Mouse (Mus musculus): ENCODE results near the gene Slc7a15.
A peak's percentile ranks its signal among the peaks of the same experiment; 100 is the strongest.
"Not testable (repeated sequence)": the region's sequence is repeated elsewhere in the genome, so short reads cannot be mapped to it uniquely, and the experiment has no call there.

DNA sequence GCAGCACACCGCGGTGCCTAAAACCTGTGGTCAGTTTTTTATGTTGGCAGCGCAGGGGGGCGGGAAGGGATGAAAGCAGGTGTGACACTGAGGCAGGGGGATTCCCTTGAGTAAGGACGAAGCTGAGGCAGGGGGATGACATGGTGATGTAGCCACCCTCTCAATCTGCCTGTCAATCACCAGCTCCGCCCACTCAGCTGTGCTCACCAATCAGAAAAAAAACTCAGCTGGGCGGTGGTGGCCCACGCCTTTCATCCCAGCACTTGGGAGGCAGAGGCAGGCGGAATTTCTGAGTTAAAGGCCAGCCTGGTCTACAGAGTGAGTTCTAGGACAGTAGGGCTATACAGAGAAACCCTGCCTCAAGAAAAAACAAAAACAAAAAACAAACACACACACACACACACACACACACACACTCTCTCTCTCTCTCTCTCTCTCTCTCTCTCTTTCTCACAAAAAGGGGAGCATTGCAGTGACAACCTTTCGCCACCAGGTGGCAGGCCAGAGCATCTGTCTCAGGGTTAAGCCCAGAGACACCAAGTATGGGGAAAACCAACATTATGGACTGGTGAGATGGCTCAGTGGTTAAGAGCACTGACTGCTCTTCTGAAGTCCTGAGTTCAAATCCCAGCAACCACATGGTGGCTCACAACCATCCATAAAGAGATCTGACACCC lies 39.7 kb upstream of the Slc7a15 start:
- not testable (repeated sequence) for TF ChIP-seq GATA1 (IDR thresholded peaks at IDR 0.05; ENCODE audit: borderline replicate concordance, low read length); POLR2AphosphoS5 (IDR thresholded peaks at IDR 0.05; ENCODE audit: insufficient replicate concordance, low read depth, low read length)
- peak; percentile 63 for TF ChIP-seq CTCF (IDR thresholded peaks at IDR 0.05; ENCODE audit: low read depth, low read length)

Data from G1E (cell line).